Comparison of ENCODE assay signal across 16 mouse cellular contexts in the genomic region with DNA sequence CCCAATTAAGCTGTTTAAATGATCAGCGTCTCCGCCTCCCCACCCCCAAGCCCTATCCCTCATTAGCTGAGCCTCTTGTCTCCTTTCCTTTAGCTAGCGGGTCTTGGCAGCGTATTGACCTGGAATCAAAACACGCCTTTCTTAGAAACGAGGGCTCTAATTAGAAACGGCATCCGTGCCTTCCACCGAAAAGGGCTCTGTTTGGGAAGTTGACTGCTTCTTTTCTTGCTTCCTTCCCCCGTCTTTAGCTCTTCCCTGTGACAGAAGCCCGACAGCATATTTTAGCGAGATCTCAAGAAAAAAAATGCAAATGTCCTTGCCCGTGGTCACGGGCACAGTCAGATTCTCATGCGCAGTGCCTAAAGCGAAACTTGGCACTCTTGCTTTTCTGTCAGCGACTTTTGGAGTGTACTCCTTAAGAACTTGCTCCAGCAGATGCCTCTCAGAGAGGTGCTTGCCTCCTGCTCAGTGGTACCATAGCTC. TPM values are rescaled to one million over a fixed set of nuclear protein-coding genes. Genes with fewer than 3 reads are reported as not detected.
A peak's percentile ranks its signal among the peaks of the same experiment; 100 is the strongest.
DNase-seq lines count a peak whose midpoint lies in the region; ATAC-seq and TF ChIP-seq lines count a peak whose summit lies in the region.
"Had no signal": no experiment of that assay in that cellular context is flagged by ENCODE, and none has a peak within 500 bp of the region (broad histone marks: within the 10 kb centered on the region; RNA-seq: fewer than 3 reads in every experiment).

No protein-coding gene starts in this region.

- H3K4me2 ChIP-seq in hindbrain, embryonic 15.5 days = peak overlapping the region; percentile 7
- no peak overlapping the region for H3K4me2 ChIP-seq in hindbrain, embryonic 11.5 days (replicated peaks; ENCODE audit: low read depth, low read length)
- H3K4me2 ChIP-seq: liver, embryonic 12.5 days had no signal

- no peak for DNase-seq in hindbrain, embryonic 11.5 days (ENCODE audit: low spot score)
- peak; percentile 65 for DNase-seq in brain, embryonic 18.5 days (ENCODE audit: low read depth, low spot score)
- peak; percentile 15 to 28 for DNase-seq in frontal cortex, postnatal 14 days (ENCODE audit: low spot score in 2 of 2)
- no peak for DNase-seq in thymus, postnatal 25 days
- DNase-seq in gastrocnemius, postnatal 10 days = no peak
- DNase-seq in thymus, adult 18-20 months = no peak
- DNase-seq: adrenal gland, postnatal 10 days; cerebellum, adult 9-10 months; lung, postnatal 36 days; thymus, postnatal 4 days had no signal

- peaks cover 24% of the 10 kb centered on the region for H3K4me1 ChIP-seq in hindbrain, embryonic 15.5 days (replicated peaks)
- peaks cover 3% of the 10 kb centered on the region; the same call in 1 of the 2 replicates for H3K4me1 ChIP-seq in hindbrain, embryonic 11.5 days (replicated peaks; ENCODE audit: control insufficient read depth, insufficient read depth, low read length)
- H3K4me1 ChIP-seq in olfactory bulb, adult 2 months (ENCODE audit: control insufficient read depth, insufficient read depth, low read length) = peaks cover 24% of the 10 kb centered on the region
- H3K4me1 ChIP-seq: liver, embryonic 12.5 days had no signal

- TF ChIP-seq CTCF in olfactory bulb, adult 2 months (IDR thresholded peaks at IDR 0.05; ENCODE audit: insufficient read depth, low read depth, low read length) = no peak

- H3K4me3 ChIP-seq in hindbrain, embryonic 15.5 days = no peak overlapping the region
- H3K4me3 ChIP-seq in hindbrain, embryonic 11.5 days (ENCODE audit: low read depth, low read length) = no peak overlapping the region
- peak overlapping the region; percentile 22 for H3K4me3 ChIP-seq in olfactory bulb, adult 2 months (ENCODE audit: insufficient read depth, low read depth, low read length)
- H3K4me3 ChIP-seq: liver, embryonic 12.5 days had no signal

- 60% methylated on average over 17 of the region's 17 CpGs for WGBS in hindbrain, embryonic 15.5 days
- WGBS in hindbrain, embryonic 11.5 days = 92% methylated on average over 17 of the region's 17 CpGs
- 15% methylated on average over 17 of the region's 17 CpGs for WGBS in olfactory bulb, adult 2 months

- no peaks in the 10 kb centered on the region for H3K9me3 ChIP-seq in hindbrain, embryonic 15.5 days
- 0 out of 2 replicates have a peak, but pooled peaks cover 5% of the 10 kb centered on the region for H3K9me3 ChIP-seq in hindbrain, embryonic 11.5 days (ENCODE audit: control insufficient read depth, low read length)

- no peak overlapping the region for H3K27ac ChIP-seq in hindbrain, embryonic 15.5 days (replicated peaks)
- no peak overlapping the region for H3K27ac ChIP-seq in hindbrain, embryonic 11.5 days (ENCODE audit: low read depth, low read length)
- H3K27ac ChIP-seq in olfactory bulb, adult 2 months (ENCODE audit: insufficient read depth, low read depth, low read length) = no peak overlapping the region
- H3K27ac ChIP-seq: liver, embryonic 12.5 days had no signal

- H3K27me3 ChIP-seq in hindbrain, embryonic 15.5 days = no peaks in the 10 kb centered on the region
- no peaks in the 10 kb centered on the region for H3K27me3 ChIP-seq in hindbrain, embryonic 11.5 days (ENCODE audit: control insufficient read depth, insufficient read depth, low read length)
- H3K27me3 ChIP-seq: liver, embryonic 12.5 days had no signal

- TF ChIP-seq POLR2A in olfactory bulb, adult 2 months (IDR thresholded peaks at IDR 0.05; ENCODE audit: insufficient read depth, low read depth, low read length) = no peak

- no peak for ATAC-seq in hindbrain, embryonic 15.5 days (ENCODE audit: low FRiP score, low read depth)
- ATAC-seq in hindbrain, embryonic 11.5 days (ENCODE audit: low FRiP score) = no peak
- ATAC-seq: liver, embryonic 12.5 days had no signal

- H3K36me3 ChIP-seq in hindbrain, embryonic 15.5 days = no peaks in the 10 kb centered on the region
- H3K36me3 ChIP-seq in hindbrain, embryonic 11.5 days (ENCODE audit: control insufficient read depth, insufficient read depth, low read length) = no peaks in the 10 kb centered on the region
- H3K36me3 ChIP-seq: liver, embryonic 12.5 days had no signal

- no peak overlapping the region for H3K9ac ChIP-seq in hindbrain, embryonic 15.5 days
- no peak overlapping the region for H3K9ac ChIP-seq in hindbrain, embryonic 11.5 days (ENCODE audit: low read depth, low read length)
- H3K9ac ChIP-seq: liver, embryonic 12.5 days had no signal

RNA-seq across cellular contexts. Expression of a gene that starts 10.3 kb away (rescaled TPM):
- 2.5 and 2.8 TPM in 2 replicates for polyA plus RNA-seq in hindbrain, embryonic 15.5 days (2015; fragmentation: Nextera tagmentation; extraction: Ambion mirVana)
- 2.0 and 2.2 TPM in 2 replicates for polyA plus RNA-seq in hindbrain, embryonic 11.5 days (2014; fragmentation: Nextera tagmentation; extraction: Ambion mirVana)
- not detected in 2 replicates for polyA plus RNA-seq in olfactory bulb, adult 2 months (2012; ENCODE audit: insufficient read depth, insufficient read length, low replicate concordance, missing spikeins)
- not detected for total RNA-seq in gastrocnemius, postnatal 10 days (2021)
- total RNA-seq: heart, adult 8-10 months; MEL had no signal
- polyA plus RNA-seq: spleen, adult 2 months had no signal

Comparison
In these comparisons a context has a peak if more than half of its experiments do, and no peak if none do; other contexts are left out.
1. DNase-seq: peak in brain, embryonic 18.5 days (single experiment) and frontal cortex, postnatal 14 days (2 of 2); none in hindbrain, embryonic 11.5 days (single experiment), thymus, postnatal 25 days (single experiment), gastrocnemius, postnatal 10 days (single experiment) and thymus, adult 18-20 months (0 of 2).